Mouse (Mus musculus) testis, postnatal 14 days (tissue): ENCODE data around the gene Arpp21.

Source experiments
- DNase-seq: peaks from one replicate; pipeline ENCODE4 v3.0.0; 2021; ENCODE audit warnings: low spot score

The Arpp21 gene

DNA sequence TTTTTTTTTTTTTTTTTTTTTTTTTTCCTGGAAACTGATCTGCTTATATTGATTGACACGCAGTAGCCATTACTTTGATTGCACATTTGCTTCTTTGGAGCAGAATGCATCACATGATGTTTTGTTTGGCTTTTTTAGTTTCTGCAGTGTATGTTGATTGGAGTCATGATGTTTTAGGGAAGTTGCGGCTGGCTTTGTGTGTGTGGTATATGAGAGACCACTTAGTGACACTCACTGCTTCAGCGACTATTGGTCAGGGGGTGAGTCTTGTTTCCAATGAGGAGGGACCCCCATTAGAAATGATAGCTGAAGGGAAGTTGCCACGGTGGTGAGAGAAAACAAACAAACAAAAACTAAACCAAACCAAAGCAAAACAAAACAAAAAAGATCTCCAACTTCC, 55.7 kb downstream of the Arpp21 start:
- no peak for DNase-seq

DNA sequence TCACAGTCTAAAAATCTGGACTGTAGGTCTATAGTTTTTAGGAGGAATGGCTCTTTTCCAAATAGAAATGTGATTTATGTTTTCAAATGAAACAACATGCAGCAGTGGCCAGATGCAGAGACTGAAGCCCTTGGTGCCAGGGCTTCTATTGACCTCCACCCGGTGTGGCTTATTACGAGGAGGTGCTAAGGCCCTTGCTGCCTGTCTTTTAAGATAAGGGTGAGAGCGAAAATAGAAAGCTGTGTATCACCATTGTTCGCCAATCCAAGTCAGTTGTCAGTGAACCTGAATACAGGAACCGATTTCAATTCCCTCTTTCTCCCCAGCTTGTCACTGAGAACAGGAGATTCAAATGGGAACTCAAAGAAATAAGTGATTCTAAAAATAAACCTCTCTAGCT, 57.3 kb downstream of the Arpp21 start:
- no peak for DNase-seq

DNA sequence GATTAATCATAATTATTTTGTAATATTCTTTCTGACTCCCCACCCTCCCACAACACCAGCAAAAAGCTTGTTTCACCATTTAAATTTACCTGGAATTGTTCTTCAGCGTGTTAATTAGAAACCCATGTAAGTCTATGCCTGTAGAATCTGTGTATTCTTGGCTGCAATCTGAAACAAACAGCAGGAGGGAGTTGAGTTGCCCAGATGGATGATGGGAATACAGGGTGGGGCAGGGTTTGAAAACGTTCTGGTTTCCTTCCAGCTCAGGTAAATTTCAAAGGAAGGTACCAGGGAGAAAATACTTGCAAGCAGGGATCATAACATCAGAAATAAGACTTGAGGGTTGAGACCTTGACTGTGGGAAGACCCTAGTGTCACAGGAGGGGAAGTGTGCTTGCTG, 58.2 kb downstream of the Arpp21 start:
- no peak for DNase-seq

DNA sequence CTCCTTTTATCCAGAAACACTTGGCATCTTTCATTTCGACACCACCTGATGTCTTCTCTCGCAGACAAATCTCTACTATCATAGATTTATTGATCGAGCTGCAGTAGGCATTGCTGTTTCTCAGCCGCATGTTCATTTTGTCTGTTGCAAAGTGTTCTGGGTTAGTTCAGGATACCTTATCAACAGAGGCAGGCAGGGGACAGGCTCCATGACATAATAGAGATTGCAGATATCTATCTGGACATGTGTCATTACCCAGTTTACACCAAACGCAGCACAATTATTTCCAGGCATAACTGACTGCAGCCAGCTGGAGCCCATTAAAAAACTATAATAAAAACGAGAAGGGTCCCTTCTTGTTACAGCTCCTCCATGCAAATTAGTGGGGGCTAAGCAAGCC, 59.4 kb downstream of the Arpp21 start:
- DNase-seq = no peak

DNA sequence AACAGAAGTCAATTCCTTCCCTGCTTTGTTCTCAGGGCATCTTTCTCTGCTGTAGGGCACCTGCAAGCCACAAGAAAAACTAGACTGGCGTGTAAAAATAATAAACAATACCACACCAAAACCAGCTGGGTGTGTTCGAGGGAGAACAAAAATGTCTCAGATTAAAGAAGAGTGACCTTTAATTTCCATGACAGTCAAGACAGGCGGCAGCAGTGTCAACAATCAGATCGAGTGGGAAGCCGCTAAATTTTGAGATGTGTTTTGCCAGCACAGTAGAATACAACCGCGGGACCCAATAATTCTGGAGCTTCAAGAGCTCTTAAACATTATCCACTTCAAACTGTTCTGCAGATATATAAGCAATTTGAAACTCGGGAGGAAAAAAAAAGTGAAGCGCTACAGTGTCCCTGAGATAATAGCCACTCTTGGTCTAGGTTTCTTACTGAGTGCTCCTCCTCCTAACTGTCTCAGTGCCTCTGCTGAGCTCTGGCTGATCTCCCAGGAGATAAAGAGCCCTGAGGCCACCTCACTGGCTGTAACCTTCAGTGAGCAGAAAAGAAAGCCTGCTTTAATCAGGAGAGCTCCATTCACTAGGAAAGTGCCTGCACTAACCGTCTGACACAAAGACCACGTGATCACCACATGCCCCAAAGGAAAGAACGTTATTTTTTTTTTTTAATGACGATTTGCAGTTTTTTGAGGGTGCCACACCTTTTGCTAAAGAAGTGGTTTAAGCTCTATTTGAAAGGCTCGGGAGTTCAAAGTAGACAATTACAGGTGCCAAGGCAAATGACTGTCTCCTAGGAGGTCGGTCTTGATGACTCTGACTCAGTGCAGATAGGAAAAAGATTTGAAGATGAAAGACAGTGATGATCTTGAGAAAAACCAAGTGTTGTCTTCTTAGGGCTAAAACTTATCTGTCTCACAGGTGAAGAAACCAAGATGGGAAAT, 61.1 kb downstream of the Arpp21 start:
- peak; percentile 21 for DNase-seq

DNA sequence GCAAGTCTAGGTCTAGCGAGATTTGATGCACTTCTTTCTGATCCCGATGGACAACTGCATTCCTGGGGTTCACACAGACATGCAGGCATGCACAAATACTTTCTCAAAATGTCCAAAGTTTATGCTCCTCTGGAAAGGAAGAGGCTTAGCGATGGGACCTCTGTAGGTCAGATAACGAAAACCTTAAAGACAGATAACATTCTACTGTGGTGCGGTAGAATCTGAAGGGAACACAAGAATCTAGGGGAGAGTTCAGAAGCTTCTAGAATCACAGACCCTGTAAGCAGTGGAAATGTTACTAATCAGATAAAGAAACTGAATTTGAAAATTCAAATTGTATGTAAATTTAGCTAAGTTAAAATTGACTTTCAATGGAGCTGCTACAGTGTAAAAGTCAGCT, 62.0 kb downstream of the Arpp21 start:
- DNase-seq = no peak

DNA sequence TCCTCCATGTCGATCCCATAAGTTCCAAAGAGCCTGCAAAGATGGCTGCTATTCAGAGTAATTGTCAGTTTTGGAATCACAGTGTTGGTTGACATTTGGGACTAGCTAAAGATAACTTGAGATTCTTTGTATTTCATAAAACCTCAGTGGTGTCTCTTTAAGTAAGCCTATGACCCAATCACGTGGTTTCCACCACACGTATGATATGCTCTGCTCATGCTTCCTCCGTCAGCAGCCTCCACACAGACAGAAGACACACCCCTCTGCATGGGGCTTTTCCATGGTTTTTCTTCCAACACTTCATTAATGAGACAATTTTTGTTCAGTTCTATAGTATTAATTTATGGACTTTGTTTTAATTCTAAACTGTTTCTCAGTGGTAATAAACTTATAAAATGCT, 71.1 kb downstream of the Arpp21 start:
- no peak for DNase-seq

DNA sequence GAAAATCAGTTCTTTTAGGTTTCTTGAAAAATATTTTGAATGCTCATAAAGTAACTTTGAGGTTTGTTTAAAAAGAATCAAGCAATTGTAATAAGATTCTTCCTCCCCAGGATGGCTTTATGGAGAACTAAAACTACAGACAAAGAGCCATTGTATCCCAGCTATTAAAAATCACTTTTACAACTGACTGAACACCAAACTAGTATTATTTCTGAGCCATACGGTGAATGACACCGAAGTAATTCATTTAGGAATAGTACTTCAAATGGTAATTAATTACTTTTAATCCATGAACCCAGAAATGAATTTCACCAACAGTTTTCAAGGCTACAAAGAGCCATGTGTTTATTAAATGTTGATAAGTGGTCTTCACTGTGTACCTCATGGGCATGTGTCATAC, 74.8 kb downstream of the Arpp21 start:
- DNase-seq = no peak

DNA sequence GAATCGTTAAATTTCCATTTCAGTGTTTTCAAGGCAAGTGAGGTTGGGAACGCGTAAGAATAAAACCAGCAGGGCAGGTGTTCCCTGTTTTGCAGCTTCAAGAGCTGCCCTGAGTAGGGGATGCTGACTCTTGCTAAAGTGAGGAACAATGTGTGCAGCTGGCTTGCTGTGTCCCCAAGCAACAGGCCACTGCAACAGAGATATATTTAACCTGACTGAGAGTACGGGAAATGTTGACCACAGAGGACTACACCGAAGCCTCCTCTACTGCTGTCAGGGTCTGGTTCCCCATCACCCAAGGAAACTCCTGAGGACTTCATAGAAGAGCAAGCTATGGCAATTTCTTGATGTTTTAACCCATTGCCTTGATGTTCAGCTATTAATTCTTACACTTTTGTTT, 81.8 kb downstream of the Arpp21 start:
- no peak for DNase-seq

DNA sequence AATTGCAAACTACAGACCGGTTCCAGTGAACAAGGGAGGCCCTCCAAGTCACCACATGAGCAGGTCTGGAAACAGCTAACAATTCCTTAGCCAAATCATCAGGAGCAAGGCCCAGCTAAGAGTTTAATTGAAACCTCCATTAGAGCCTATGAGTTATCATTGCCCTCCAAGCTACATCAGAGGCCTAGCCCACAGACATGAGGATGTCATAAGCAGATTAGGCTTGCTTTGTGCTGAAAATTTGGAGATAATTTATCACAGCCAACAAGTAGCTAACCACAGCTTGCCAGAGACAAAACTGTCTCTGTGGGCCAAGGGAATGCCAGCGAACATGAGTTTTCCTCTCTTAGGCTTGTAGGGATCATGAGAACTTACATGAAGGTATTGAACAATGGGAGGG, 83.0 kb downstream of the Arpp21 start:
- no peak for DNase-seq

DNA sequence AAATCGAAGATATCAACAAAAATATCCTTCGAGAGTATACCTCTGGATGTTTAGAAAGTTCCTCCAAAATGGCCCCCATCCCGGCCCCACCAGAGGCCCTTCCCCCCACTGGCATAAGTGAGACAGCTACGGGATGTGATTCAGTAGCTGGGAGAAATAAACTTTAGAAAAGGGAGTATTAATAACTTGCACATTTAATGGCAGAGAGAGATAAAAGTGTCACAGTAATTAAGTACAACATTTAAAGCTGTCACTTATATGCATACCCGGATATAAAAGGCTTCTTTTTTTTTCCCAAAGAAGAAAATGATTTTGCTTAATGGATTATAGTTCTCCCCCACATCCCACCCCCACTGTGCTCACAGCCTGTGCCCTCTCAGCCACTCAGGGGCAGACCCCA, 84.6 kb downstream of the Arpp21 start:
- no peak for DNase-seq

DNA sequence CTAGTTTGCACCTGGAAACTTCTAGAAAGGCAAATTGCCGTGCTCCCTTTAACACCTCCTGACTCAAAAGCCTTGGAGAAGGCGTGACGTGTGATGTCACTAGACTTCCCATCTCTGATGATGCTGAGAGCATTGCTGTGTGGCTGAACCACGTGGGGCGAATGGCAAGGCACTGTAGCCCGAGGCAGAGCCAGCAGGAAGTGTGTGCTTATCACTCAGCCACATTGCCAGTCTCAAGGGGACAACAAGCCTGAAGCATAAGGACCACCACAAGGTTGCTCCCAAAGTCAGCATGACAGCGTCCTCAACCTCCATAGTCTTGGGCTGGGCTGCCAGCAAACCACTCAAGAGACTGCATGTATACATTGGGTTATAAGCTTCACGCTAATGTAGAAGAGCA, 95.1 kb downstream of the Arpp21 start:
- no peak for DNase-seq

DNA sequence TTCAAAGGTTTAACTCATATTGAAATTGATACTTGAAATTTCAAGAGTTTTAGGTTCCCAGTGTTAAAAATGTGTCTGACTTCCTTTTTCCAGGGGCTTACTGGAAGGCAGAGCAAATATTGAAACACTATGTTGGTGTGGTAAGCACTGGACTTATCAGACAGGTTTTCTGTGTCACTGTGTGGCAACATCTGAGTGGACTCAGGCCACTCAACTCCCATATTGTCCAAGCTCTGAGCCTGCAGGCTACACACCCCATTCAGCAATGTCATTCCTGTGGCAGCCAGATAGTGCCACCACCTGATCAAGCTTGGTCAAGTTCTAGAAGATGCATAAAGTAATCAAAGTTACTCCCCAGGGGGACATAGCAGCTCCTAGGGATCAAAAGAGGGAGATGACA, 97.9 kb downstream of the Arpp21 start:
- DNase-seq = no peak

DNA sequence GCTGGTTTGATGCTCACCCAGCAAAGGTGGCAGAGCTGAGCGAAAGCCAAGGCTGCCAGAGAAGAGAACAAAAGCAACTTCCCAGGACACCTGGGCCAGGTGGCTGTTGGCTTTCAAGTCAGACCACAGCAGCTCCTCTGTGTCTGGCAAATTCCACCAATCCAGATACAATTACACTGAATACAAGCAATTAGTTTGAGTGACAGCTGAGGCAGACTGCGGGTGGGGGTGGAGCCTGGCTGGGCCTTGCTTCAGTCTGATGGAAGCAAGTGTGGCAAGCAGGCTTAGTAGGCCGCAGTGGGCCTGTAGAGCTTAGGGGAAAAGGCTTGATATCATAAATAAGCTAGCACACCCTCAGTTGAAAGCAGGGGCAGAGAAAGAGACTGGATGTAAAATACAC, 104.9 kb downstream of the Arpp21 start:
- DNase-seq = no peak

DNA sequence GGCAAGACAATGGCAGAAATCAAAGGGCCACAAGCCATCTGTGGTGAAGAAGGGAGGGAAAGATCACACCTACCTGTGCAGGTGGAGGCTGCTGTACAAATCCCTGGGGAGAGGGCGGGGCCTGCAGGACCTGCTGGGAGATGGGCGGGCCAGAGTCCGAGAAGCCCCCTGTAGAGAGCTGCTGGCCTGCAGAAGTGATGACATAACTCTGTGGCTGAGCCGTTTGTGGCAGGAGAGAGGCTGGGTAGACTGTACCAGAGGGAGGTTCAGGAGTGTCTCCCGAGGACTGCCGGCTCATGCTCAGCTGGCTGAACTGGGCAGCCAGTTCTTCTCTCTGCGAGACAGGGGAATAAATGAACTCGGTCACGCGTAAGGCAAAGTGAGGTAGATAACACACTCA, 111.1 kb downstream of the Arpp21 start:
- DNase-seq = no peak

DNA sequence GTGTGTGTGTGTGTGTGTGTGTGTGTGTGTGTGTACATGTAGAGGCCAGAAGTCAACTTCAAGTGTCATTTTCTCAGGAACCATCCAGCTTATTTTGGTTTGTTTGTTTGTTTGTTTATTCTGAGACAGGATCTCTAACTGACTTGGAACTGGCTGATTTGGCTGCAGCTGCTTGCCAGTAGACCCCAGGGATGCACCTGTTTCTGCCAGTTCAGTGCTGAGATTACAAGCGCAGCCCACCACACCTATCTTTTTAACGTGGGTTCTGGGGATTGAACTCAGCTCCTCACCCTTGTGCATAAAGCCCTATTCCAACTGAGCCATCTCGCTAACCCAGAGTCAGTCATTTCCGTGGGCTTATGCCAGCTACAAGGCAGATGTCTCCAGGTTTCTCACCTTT, 111.6 kb downstream of the Arpp21 start:
- DNase-seq = no peak

DNA sequence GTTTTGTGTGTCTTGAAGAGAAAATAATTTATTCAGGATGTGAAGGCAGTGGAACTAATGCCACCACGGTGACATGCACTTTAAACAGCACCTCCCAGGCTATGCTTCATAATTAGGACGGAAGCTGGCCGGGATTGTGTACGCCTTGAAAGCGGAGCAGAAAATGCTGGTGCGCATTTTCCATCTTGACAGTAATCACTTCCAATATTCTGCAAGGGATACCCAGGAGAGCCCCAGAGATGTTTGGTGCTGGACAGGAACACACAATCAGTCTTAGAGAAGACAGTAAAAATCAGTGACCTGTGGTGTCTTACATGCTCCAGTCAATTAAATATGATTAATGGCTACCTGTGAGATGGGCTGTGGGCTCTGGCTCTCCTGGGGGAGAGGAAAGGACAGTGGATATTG, 112.3 kb downstream of the Arpp21 start:
- no peak for DNase-seq

DNA sequence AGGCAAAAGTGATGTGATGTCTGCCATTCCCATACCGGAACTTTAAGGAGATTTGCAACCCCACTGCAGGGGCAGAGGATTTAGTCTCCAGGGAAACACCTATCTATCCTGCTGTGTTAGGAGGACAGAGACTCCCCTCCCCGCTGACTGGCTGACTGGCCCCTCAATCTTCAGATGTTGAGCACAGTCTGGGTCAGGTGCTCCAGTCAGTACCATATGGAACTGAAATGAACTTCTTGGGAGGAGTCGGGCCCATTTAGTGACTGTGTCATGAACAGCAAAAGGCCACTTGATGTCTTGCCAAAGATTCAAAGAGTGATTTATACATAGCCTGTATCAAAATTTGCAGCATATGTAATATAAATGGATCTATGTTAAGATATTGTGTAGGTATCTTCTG, 116.2 kb downstream of the Arpp21 start:
- no peak for DNase-seq

DNA sequence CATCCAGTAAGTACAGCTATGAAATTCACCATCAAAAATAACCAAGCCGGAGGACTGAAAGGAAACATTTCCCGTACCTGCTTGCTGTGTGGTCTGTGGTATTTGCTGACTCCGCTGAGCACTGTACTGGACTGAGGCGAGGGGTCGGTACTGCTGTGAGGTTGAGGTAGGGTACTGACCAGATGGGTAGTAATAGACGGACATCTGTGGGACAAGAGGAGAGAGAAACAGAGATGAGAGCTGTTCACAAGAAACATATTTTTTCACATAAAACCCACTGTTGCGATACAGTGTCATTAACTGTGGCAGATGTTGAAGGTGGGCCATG, 116.7 kb downstream of the Arpp21 start:
- no peak for DNase-seq

DNA sequence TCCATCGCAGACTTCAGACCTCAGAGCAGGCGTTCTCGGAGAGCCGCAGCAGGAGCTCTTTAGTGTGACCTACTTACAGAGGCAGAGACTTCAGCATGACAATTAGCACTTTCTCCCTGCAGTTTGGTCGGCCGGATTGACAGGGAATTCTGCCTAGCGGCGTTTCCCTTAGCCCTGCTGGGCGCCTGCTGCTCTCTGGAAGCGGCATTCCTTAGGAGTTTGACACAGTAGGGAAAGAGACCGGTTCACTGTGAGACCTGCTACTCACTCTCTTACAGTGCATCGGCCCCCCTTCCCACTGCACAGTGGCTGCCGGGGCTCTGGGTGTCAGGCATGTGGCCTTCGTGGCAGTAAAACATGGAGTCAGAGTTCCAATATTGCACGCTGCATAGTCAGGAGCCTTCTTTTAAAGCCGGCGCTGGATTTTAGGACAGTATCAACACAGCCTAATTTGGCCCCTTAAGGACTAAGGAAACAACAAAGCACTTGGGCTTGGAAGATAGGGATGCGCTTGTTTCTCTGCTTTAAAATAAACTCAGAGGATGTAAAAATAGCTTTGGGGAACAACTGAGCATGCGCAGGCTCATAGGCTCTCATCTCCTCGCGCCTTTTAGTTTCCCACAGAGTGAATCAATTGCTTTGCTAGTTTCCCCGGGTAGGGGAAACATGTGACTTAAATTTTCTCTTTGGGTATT, 117.2 kb downstream of the Arpp21 start:
- no peak for DNase-seq

DNA sequence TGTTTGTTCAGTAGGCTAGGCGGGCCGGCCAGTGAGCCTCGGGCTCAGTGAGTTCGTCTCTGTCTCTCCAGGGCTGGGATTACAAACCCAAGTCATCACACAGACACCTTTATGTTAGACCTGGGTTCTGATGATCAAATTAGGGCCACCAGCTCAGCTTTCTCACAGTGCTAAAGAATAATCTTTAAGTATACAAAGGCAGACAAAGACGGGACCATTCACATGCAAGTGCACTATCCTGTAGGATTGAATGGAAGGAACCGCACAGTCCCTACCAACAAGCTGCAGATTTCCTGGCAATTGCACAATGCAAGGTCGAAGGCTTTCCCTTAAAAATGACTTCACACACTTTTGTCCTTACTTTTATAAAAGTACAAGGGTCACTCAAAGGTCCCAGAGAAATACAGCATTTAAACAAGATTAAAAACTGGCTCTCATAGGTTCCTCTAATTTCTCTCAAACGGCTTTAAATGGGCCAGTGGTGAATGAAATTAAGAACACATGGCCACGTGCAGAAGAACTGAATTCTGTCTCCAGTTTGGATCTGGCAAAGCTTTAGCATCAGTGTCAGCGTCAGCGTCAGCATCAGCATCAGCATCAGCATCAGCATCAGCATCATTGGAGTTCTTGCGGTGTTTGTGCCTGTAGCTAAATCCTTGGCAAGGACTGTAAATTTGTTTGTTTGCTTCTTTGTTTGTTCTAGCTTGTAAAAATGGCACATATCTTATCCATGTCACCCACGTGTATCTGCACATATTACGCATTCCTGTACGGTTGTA, 117.9 kb downstream of the Arpp21 start:
- DNase-seq = no peak

DNA sequence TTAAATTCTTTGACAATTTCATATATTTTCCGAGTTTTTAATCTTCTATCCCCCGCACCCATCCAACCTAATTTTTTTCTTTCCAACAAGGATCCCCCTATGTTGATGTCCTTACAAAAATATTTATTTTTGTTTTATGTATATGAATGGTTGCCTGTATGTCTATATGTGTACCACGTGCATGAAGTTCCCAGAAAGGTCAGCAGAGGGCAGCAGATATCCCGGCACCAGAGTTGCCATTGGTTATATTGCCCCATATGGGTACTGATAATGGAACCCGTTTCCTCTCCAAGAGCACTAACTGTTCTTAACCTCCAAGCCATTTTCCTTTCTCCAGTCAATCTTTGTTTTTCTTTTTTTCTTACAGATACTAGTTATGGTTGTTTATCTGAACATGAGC, 124.1 kb downstream of the Arpp21 start:
- no peak for DNase-seq

DNA sequence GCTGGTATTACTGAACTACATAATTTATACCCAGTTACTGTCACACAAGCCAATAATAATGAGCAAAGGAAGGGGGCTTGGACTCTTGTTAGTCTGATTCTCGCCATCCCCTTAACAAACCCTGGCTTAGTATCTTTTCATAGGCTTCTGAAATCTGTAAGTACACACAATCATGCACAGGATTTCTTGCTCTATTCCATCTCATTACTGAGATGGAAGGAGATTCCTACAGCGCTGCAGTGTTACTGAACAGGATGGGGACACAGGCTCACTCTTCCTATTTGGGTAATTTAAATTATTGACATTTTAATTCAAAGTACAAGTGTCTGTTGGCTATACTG, 132.9 kb downstream of the Arpp21 start:
- DNase-seq = no peak
